Mouse (Mus musculus): ENCODE measurements around the gene Apobec1. TPM values are rescaled to one million over a fixed set of nuclear protein-coding genes. Genes with fewer than 3 reads are reported as not detected.

Apobec1 gene
- polyA plus RNA-seq, 1 experiment from 2014 or later: 5.5 TPM

Other genes starting within 250 kb of the Apobec1 start
- 10.5 and 15.9 TPM in 2 replicates for gene Rimklb, start 103.7 kb downstream of the Apobec1 start, polyA plus RNA-seq (2014; fragmentation: Nextera tagmentation; extraction: Ambion mirVana)
- gene Mfap5, start 96.6 kb downstream of the Apobec1 start, polyA plus RNA-seq (2014; fragmentation: Nextera tagmentation; extraction: Ambion mirVana): 70.7 and 98.8 TPM in 2 replicates
- gene Aicda, start 48.6 kb downstream of the Apobec1 start, polyA plus RNA-seq (2014; fragmentation: Nextera tagmentation; extraction: Ambion mirVana): 0.13 and 0.16 TPM in 2 replicates
- 0.37 TPM in 1 of 2 replicates, not detected in the other for gene Gdf3, start 7.6 kb upstream of the Apobec1 start, polyA plus RNA-seq (2014; fragmentation: Nextera tagmentation; extraction: Ambion mirVana)
- gene Dppa3, start 24.0 kb upstream of the Apobec1 start, polyA plus RNA-seq (2014; fragmentation: Nextera tagmentation; extraction: Ambion mirVana): not detected in 2 replicates
- gene Nanog, start 105.0 kb upstream of the Apobec1 start, polyA plus RNA-seq (2014; fragmentation: Nextera tagmentation; extraction: Ambion mirVana): 0.11 and 0.33 TPM in 2 replicates
- 23.9 and 32.0 TPM in 2 replicates for gene Slc2a3, start 199.2 kb upstream of the Apobec1 start, polyA plus RNA-seq (2014; fragmentation: Nextera tagmentation; extraction: Ambion mirVana)
- gene Foxj2, start 217.5 kb upstream of the Apobec1 start, polyA plus RNA-seq (2014; fragmentation: Nextera tagmentation; extraction: Ambion mirVana): 9.0 and 9.7 TPM in 2 replicates

Data from embryonic facial prominence, embryonic 14.5 days (tissue).